Mouse (Mus musculus): ENCODE results near the gene Atxn1. TPM values are rescaled to one million over a fixed set of nuclear protein-coding genes. Genes with fewer than 3 reads are reported as not detected.

The Atxn1 gene
- total and polyA plus RNA-seq, 3 experiments: 0.39 to 1.1 TPM; not detected in 1

- peak; percentile 81 for DNase-seq (ENCODE audit: low read depth, low spot score)
- no peaks in the 10 kb centered on the region for H3K79me2 ChIP-seq (ENCODE audit: control insufficient read depth, insufficient read depth, low read length, poor library complexity)
- H3K27me3 ChIP-seq (ENCODE audit: control insufficient read depth in 1 of 2, insufficient read depth in 2 of 2, low read length in 2 of 2): no peaks in the 10 kb centered on the region
- peaks cover 0 to 16% of the 10 kb centered on the region in 2 experiments; a peak in 2 of 4 replicates for H3K36me3 ChIP-seq (ENCODE audit: control insufficient read depth in 1 of 2, insufficient read depth in 2 of 2, low read length in 2 of 2)
- peak overlapping the region; percentile 3 to 37; a peak in 3 of 4 replicates for H3K4me3 ChIP-seq (ENCODE audit: control insufficient read depth in 1 of 2, insufficient read depth in 1 of 2, low read depth in 2 of 2, low read length in 2 of 2)
- H3K4me1 ChIP-seq (ENCODE audit: control insufficient read depth in 1 of 2, insufficient read depth in 2 of 2, low read length in 2 of 2): peaks cover 7 to 19% of the 10 kb centered on the region in 2 experiments
- H3K9ac ChIP-seq (ENCODE audit: control insufficient read depth, low read depth, low read length, poor library complexity, severe bottlenecking): peak overlapping the region; percentile 58
- H3K9me3 ChIP-seq (replicated peaks; ENCODE audit: insufficient read depth, low read length): no peaks in the 10 kb centered on the region
- peak overlapping the region; percentile 86 for H3K27ac ChIP-seq (ENCODE audit: control insufficient read depth, low read depth, low read length)
- TF ChIP-seq ZNF384 (IDR thresholded peaks at IDR 0.05; ENCODE audit: low read depth, low read length): no peak
- TF ChIP-seq NELFE (IDR thresholded peaks at IDR 0.05; ENCODE audit: low read depth, low read length): peak; percentile 42
- peak; percentile 83 for TF ChIP-seq GATA1 (IDR thresholded peaks at IDR 0.05; ENCODE audit: low read depth, low read length)
- TF ChIP-seq RCOR1 (IDR thresholded peaks at IDR 0.05; ENCODE audit: low read depth, low read length): peak; percentile 50; the same call in 1 of the 2 replicates
- no peak for TF ChIP-seq JUND (IDR thresholded peaks at IDR 0.05; ENCODE audit: low read depth, low read length)
- TF ChIP-seq SMC3 (IDR thresholded peaks at IDR 0.05; ENCODE audit: low read depth, low read length): no peak
- peak; percentile 40 to 66; a peak in 2 of 4 replicates for TF ChIP-seq EP300 (IDR thresholded peaks at IDR 0.05; ENCODE audit: low read depth in 1 of 2, low read length in 2 of 2)
- 0 out of 2 replicates have a peak, but pooled peaks have one; percentile 18 for TF ChIP-seq MYC (IDR thresholded peaks at IDR 0.05; ENCODE audit: low read depth, low read length)
- TF ChIP-seq MAFK (IDR thresholded peaks at IDR 0.05; ENCODE audit: borderline replicate concordance, low read depth, low read length): no peak
- TF ChIP-seq CTCF (IDR thresholded peaks at IDR 0.05 in 2 of 3, conservative IDR thresholded peaks at IDR 0.05 in 1 of 3; ENCODE audit: control insufficient read depth in 1 of 3, insufficient read depth in 1 of 3, low read depth in 2 of 3, low read length in 3 of 3, poor library complexity in 1 of 3, severe bottlenecking in 1 of 3): no peak
- peak; percentile 87 for TF ChIP-seq ETS1 (IDR thresholded peaks at IDR 0.05; ENCODE audit: low read depth, low read length)
- no peak for TF ChIP-seq RAD21 (IDR thresholded peaks at IDR 0.05; ENCODE audit: low read depth, low read length)
- TF ChIP-seq TAL1 (IDR thresholded peaks at IDR 0.05; ENCODE audit: low read length): peak; percentile 30; the same call in 1 of the 2 replicates
- no peak for TF ChIP-seq USF2 (IDR thresholded peaks at IDR 0.05; ENCODE audit: borderline replicate concordance in 1 of 2, insufficient read depth in 1 of 2, low read depth in 1 of 2, low read length in 2 of 2)
- peak; percentile 39; the same call in 1 of the 2 replicates for TF ChIP-seq TBP (IDR thresholded peaks at IDR 0.05; ENCODE audit: low read depth, low read length)
- no peak for TF ChIP-seq ZC3H11A (IDR thresholded peaks at IDR 0.05; ENCODE audit: low read depth, low read length)
- TF ChIP-seq NRF1 (IDR thresholded peaks at IDR 0.05; ENCODE audit: insufficient read depth, low read depth, low read length, poor library complexity, severe bottlenecking): no peak
- no peak for TF ChIP-seq CHD1 (IDR thresholded peaks at IDR 0.05; ENCODE audit: low read depth, low read length)
- peak; percentile 60; the same call in 1 of the 2 replicates for TF ChIP-seq HCFC1 (IDR thresholded peaks at IDR 0.05; ENCODE audit: low read depth, low read length)
- TF ChIP-seq MAZ (IDR thresholded peaks at IDR 0.05; ENCODE audit: low read depth, low read length): 0 out of 2 replicates have a peak, but pooled peaks have one; percentile 36
- no peak for TF ChIP-seq CHD2 (IDR thresholded peaks at IDR 0.05; ENCODE audit: low read length)
- no peak for TF ChIP-seq POLR2AphosphoS5 (IDR thresholded peaks at IDR 0.05; ENCODE audit: borderline replicate concordance, low read depth, low read length)
- no peak for TF ChIP-seq ZMIZ1 (IDR thresholded peaks at IDR 0.05; ENCODE audit: low read depth, low read length)
- peak; percentile 55 for TF ChIP-seq SIN3A (IDR thresholded peaks at IDR 0.05; ENCODE audit: low read length)
- TF ChIP-seq GABPA (IDR thresholded peaks at IDR 0.05; ENCODE audit: low read depth, low read length): no peak
- TF ChIP-seq MEF2A (IDR thresholded peaks at IDR 0.05; ENCODE audit: extremely low read depth, insufficient replicate concordance, low read depth, low read length, poor library complexity, severe bottlenecking): no peak
- TF ChIP-seq BHLHE40 (IDR thresholded peaks at IDR 0.05; ENCODE audit: borderline replicate concordance, low read depth, low read length): peak; percentile 76; the same call in 1 of the 2 replicates
- TF ChIP-seq USF1 (IDR thresholded peaks at IDR 0.05; ENCODE audit: low read depth, low read length): peak; percentile 74; the same call in 1 of the 2 replicates
- TF ChIP-seq E2F4 (IDR thresholded peaks at IDR 0.05; ENCODE audit: borderline replicate concordance, low read depth, low read length): no peak
- TF ChIP-seq TCF12 (IDR thresholded peaks at IDR 0.05; ENCODE audit: low read depth, low read length): peak; percentile 74
- TF ChIP-seq KAT2A (conservative IDR thresholded peaks at IDR 0.05; ENCODE audit: low read depth, low read length): no peak
- TF ChIP-seq POLR2A (IDR thresholded peaks at IDR 0.05; ENCODE audit: control insufficient read depth in 1 of 2, insufficient read depth in 1 of 2, low read depth in 1 of 2, low read length in 2 of 2, poor library complexity in 1 of 2): peak in 1 of 2 experiments; percentile 41; a peak in 2 of 4 replicates
- peak; percentile 67; the same call in 1 of the 2 replicates for TF ChIP-seq MAX (IDR thresholded peaks at IDR 0.05; ENCODE audit: low read length)
- TF ChIP-seq MXI1 (IDR thresholded peaks at IDR 0.05; ENCODE audit: low read depth, low read length): no peak; the same call in 1 of the 2 replicates
- no peak for TF ChIP-seq MYB (IDR thresholded peaks at IDR 0.05; ENCODE audit: low read depth, low read length)
- TF ChIP-seq ELF1 (IDR thresholded peaks at IDR 0.05; ENCODE audit: low read depth, low read length): peak; percentile 70
- no peak for TF ChIP-seq POLR2AphosphoS2 (IDR thresholded peaks at IDR 0.05; ENCODE audit: low read length)
Observed at GRCm38 (mm10) chr13:45693534-45693933, 271.3 kb downstream of the Atxn1 start.
